In genomic region chr3:52859266-52859825, GRCm38 (mm10) we compare ENCODE assay signal across 26 mouse cellular contexts.
"Had no signal": no experiment of that assay in that cellular context is flagged by ENCODE, and none has a peak within 500 bp of the region (broad histone marks: within the 10 kb centered on the region; RNA-seq: fewer than 3 reads in every experiment).

No protein-coding gene starts in this region.

- H3K4me3 ChIP-seq: heart, adult 2 months; heart, embryonic 13.5 days; heart, embryonic 15.5 days; hindbrain, embryonic 13.5 days; hindbrain, embryonic 15.5 days; kidney, embryonic 15.5 days; limb, embryonic 13.5 days; limb, embryonic 15.5 days; liver, embryonic 12.5 days had no signal

- H3K36me3 ChIP-seq: heart, embryonic 13.5 days; heart, embryonic 15.5 days; hindbrain, embryonic 13.5 days; hindbrain, embryonic 15.5 days; kidney, embryonic 15.5 days; limb, embryonic 13.5 days; limb, embryonic 15.5 days; liver, embryonic 12.5 days had no signal

- DNase-seq: gastrocnemius, postnatal 14 days; gastrocnemius, postnatal 36 days; heart, adult 11 months; heart, adult 2 months; heart, postnatal 14 days; heart, postnatal 36 days; kidney, adult 11 months; kidney, adult 2 months; kidney, adult 9 months; kidney, postnatal 14 days; kidney, postnatal 36 days; layer of hippocampus, adult 9-11 months; layer of hippocampus, postnatal 36 days; left cerebral cortex, postnatal 4 days had no signal

- ATAC-seq: hindbrain, postnatal 0 days; intestine, embryonic 16.5 days; liver, embryonic 12.5 days had no signal

- H3K4me1 ChIP-seq: heart, embryonic 13.5 days; heart, embryonic 15.5 days; hindbrain, embryonic 13.5 days; hindbrain, embryonic 15.5 days; limb, embryonic 13.5 days; limb, embryonic 15.5 days; liver, embryonic 12.5 days had no signal

- H3K9me3 ChIP-seq: heart, embryonic 13.5 days; heart, embryonic 15.5 days; hindbrain, embryonic 13.5 days; hindbrain, embryonic 15.5 days; kidney, embryonic 15.5 days; limb, embryonic 13.5 days; limb, embryonic 15.5 days; liver, embryonic 12.5 days had no signal

- H3K27ac ChIP-seq: heart, adult 2 months; heart, embryonic 13.5 days; heart, embryonic 15.5 days; hindbrain, embryonic 13.5 days; hindbrain, embryonic 15.5 days; hindbrain, postnatal 0 days; kidney, embryonic 15.5 days; kidney, postnatal 0 days; limb, embryonic 13.5 days; limb, embryonic 15.5 days; liver, embryonic 12.5 days; liver, embryonic 14.5 days had no signal

- H3K4me2 ChIP-seq: heart, embryonic 13.5 days; heart, embryonic 15.5 days; hindbrain, embryonic 13.5 days; hindbrain, embryonic 15.5 days; kidney, embryonic 15.5 days; limb, embryonic 13.5 days; limb, embryonic 15.5 days; liver, embryonic 12.5 days had no signal

- H3K27me3 ChIP-seq: heart, embryonic 13.5 days; heart, embryonic 15.5 days; hindbrain, embryonic 13.5 days; hindbrain, embryonic 15.5 days; kidney, embryonic 15.5 days; limb, embryonic 13.5 days; limb, embryonic 15.5 days; liver, embryonic 12.5 days had no signal

- H3K9ac ChIP-seq: heart, embryonic 13.5 days; heart, embryonic 15.5 days; hindbrain, embryonic 13.5 days; hindbrain, embryonic 15.5 days; kidney, embryonic 15.5 days; limb, embryonic 13.5 days; limb, embryonic 15.5 days; liver, embryonic 12.5 days; liver, embryonic 14.5 days had no signal
